Mouse (Mus musculus): Measurements from ENCODE around the gene Focad. TPM values are rescaled to one million over a fixed set of nuclear protein-coding genes. Genes with fewer than 3 reads are reported as not detected.
"Not testable (repeated sequence)": the region's sequence is repeated elsewhere in the genome, so short reads cannot be mapped to it uniquely, and the experiment has no call there.

The Focad gene
- total RNA-seq, 1 experiment from 2014 or later: 27.6 TPM

- DNase-seq: peak; percentile 18
These were observed 207.9 kb downstream of the Focad start for GRCm38 (mm10) chr4:88302291-88302690.

DNA sequence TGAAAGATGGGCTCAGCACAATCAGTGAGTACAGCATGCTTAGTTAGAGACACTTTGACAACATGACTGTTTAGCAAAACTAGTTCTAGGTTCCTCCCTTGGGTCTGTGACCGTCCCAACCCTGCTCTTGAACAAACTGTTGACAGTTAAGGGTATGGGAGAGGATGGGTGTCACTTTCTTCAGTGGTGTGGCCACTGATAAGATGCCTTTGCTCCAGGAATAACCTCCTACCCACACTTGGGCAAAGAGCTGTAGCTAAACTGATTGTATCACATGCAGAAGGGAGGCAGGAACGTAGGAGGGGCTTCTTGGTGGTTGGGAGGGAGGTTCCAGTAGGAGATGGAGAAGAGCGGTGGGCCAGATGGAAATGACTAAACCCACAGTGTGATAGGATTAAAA is 213.3 kb downstream of the Focad start:
- no peak for DNase-seq

- DNase-seq: no peak
These were observed 214.1 kb downstream of the Focad start for GRCm38 (mm10) chr4:88308342-88309116.

DNA sequence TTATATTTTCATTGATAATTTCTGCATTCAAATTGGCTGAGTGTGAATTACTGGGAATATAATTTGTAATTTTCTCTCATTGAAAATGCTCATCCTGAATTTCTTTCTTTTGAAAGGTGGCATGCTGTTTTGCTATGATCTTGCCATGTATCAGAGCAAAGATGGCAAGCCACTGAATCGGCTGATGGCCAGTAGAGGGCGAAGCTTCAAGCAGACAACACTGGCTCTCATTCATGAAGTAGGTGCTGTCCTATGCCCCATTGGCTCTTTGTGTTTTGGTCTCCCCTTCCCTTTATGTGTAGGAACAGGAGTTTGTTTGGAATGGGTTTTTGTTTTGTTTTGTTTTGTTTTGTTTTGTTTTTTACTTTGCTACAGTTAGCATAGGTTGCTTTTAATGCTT is 215.2 kb downstream of the Focad start:
- DNase-seq: peak; percentile 56

- DNase-seq: no peak
These were observed 220.5 kb downstream of the Focad start for GRCm38 (mm10) chr4:88314898-88315297.

DNA sequence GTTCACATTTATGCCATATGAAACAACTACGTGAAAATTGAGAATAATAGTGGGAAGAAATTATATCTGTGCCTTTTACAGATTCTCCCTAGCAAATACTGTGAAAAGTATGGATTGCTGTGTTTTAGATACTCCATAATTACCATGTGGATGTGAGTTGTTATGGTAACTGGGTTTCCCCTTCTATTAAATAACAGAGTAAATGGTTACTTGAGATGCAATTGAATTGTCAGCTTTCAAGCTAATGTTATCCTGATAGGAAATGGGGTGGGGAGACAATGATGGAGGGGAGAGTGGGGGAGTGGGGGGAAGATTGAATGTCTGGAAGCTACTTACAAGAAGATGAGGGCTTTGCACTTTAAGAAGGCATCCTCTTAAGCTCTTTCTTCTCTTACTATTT is 225.6 kb downstream of the Focad start:
- DNase-seq: no peak

DNA sequence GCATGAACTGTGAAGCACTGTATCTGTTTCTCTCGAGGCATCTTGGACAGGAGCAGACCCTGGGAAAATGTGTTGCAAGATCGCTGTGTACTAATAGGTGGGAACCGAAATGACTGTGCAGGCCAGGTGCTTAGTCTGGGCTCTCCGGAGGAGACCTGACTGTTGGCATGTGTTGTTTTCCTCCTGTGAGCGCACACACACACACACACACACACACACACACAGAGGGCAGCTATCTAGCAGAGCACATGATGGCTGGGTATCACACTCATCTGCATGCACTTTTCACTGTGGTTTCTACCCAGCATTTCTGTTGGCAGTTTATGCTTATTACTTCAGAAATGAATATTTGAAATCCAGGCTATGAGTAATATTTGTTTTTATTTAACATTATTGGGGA is 231.0 kb downstream of the Focad start:
- no peak for DNase-seq

GRCm38 (mm10) chr4:88334533-88334932 is 240.1 kb downstream of the Focad start:
- DNase-seq: no peak

DNA sequence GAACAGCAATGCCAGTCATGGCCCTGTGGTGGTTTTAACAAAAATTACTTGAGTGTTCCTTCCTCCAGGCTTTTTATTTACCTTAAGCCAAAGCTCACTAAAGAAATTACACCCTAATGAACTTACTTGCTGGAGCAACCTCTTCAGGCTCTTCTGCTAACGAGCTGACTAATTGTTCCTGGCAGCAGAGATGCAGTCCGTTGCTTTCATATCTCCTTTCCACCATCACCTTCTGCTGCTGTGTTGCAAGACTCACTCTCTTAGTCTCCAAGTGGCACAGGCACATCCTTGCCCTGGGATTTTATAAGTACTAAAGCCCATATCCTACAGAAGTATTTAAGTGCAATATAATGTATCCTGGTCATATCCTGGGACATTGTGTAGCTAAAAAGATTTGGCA is 242.3 kb downstream of the Focad start:
- no peak for DNase-seq

GRCm38 (mm10) chr4:88337365-88337764 is 242.9 kb downstream of the Focad start:
- DNase-seq: no peak

DNA sequence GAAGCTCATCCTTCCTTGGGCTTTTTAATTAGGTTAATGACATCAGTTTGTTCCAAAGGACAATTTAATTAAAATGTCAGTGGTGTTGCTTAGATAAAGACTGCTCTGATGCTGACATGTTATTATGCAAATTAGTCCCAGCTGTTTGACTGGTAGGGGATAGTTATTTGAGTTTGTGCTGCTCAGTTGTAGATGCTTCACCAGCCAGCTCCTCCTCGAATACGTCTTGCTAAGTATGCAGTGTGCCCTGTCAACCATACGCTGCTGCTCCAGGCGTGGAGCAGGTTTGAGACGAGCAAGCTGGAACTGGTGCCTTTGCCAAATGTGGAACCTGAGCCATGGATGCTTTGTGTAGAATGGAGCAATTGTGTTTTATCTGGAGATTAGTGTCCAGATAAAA is 243.7 kb downstream of the Focad start:
- no peak for DNase-seq

DNA sequence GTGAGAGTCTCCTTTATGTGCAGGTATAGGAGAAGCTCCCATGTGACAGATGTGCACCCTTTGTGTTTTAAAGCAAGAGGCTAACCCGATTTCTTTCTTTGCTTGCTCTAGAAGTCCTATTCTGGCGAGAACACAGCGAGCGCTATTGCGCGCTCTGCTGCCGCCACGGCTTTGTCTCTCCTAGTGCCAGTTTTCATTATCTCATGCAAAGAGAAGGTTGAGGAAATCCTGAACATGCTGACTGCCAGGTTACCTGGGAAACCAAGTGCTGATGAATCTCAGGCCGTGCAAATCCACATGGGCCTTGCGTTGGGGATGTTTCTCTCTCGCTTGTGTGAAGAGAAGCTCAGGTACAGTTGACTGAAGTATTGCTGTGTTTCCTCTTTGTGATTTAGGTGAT is 250.0 kb downstream of the Focad start:
- DNase-seq: no peak

- no peak for DNase-seq
These were observed 250.6 kb downstream of the Focad start for GRCm38 (mm10) chr4:88345065-88345464.

- no peak for DNase-seq
These were observed 251.5 kb downstream of the Focad start for GRCm38 (mm10) chr4:88345938-88346337.

- DNase-seq: peak; percentile 68
These were observed 256.5 kb downstream of the Focad start for GRCm38 (mm10) chr4:88350910-88351309.

- DNase-seq: peak; percentile 36
These were observed 262.2 kb downstream of the Focad start for GRCm38 (mm10) chr4:88356652-88357051.

GRCm38 (mm10) chr4:88357431-88357830 is 263.0 kb downstream of the Focad start:
- no peak for DNase-seq

DNA sequence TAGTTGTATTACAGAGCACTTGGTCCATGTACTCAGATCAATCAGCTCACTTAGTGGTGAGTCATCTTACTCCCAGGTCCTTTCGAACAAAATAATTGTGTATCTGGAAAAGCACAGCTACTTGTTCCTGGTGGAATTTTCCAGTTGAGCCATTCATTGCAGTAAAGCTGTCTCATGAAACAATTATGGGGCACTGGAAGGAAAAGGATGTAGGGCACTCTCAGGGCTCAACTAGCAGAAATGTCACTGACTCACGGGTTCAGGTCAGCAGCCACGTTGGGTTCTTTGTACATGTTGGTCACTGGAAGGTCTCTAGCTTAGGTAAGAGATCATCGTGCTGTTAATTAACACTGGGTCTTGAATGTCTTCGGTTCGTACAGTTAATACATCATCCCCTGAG is 275.5 kb downstream of the Focad start:
- DNase-seq: peak; percentile 5

DNA sequence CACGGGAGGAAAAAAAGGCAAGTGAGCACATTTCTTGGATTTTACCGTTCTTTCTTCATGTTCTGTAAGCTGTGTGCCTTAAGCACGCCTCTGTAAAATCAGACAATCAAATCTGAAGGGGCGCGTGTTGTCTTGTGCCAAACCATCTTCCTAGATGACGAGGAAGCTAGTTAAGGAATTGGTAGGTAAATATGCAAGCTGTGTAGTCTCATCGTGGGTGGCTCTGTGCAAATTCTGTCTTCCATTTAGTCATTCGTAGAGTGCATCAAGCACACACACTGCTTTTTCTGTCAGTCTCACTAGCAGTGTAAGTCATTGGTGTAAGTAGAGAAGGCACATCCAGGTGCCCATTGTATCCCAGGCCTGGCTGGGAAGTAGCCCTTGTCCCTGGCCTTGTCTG is 276.4 kb downstream of the Focad start:
- no peak for DNase-seq

GRCm38 (mm10) chr4:88372293-88373224 is 278.1 kb downstream of the Focad start:
- no peak for DNase-seq

DNA sequence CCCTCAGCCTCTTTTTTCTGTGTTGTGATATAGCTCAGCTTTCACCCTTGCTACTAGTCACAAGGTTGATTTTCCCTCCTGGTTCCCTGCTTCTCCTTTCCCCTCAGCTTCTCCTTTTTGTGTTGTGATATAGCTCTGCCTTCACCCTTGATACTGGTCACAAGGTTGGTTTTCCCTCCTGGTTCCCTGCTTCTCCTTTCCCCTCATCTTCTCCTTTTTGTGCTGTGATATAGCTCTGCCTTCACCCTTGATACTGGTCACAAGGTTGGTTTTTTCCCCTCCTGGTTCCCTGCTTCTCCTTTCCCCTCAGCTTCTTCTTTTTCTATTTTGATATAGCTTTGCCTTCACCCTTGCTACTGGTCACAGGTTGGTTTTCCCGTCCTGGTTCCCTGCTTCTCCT is 295.6 kb downstream of the Focad start:
- DNase-seq: no peak

DNA sequence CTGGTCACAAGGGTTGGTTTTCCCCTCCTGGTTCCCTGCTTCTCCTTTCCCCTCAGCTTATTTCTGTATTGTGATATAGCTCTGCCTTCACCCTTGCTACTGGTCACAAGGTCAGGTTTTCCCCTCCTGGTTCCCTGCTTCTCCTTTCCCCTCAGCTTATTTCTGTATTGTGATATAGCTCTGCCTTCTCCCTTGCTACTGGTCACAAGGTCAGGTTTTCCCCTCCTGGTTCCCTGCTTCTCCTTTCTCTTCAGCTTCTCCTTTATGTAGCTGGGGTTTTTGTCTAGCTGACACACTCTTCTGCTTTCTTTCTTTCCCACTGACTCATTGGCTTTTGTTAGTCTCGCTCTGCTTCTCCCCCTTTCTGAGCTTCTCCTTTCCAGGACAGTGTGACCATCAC is 296.2 kb downstream of the Focad start:
- not testable (repeated sequence) for DNase-seq

DNA sequence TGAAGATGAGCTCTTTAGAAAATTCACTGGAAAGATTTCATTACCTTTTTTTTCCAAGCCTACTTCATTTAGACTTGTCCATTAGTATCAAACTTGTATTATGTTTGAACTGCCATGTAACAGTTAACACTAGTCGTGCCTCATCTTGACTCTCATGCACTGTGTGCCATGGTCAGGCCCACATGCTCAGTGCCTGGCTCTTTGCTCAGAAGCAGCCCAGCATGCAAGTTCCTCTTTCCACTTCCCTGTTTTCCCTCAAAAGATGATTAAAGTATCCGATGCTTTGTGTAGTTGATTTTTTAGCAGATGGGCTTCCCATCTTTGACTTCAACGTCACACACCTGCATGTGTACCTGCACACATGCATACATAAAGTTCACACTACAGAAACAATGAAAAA is 301.3 kb downstream of the Focad start:
- no peak for DNase-seq
